Mouse (Mus musculus) fibroblast of lung, adult 2 months (primary cell): ENCODE data around the gene Hes7.

Experiments used
- DNase-seq: peaks from one replicate; pipeline ENCODE4 v3.0.0-alpha.2; 2011; ENCODE audit warnings: low read depth

Hes7 gene

DNA sequence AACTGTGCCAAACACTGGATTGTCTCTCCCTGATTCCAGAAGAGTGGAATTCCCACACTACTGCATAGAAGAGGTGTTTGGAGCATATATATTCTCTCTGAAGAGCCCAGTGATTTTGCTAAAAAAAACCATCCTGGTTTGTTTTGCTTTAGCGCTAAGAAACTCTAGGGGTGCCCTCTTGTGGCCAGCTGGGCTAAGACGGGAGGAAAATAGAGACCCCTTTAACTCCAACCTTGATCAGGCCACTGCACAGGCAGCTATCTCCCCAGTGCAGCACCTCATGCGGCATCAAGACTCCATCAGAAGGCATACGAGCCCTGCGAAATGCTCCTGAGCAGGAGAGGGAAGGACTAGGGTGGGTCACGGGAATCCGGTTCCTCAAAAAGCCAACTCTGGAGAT is 30.2 kb downstream of the Hes7 start:
- no peak for DNase-seq

GRCm38 (mm10) chr11:69151004-69151403 is 30.8 kb downstream of the Hes7 start:
- DNase-seq = no peak

- DNase-seq = no peak
These were observed 33.6 kb downstream of the Hes7 start for GRCm38 (mm10) chr11:69153831-69154230.

DNA sequence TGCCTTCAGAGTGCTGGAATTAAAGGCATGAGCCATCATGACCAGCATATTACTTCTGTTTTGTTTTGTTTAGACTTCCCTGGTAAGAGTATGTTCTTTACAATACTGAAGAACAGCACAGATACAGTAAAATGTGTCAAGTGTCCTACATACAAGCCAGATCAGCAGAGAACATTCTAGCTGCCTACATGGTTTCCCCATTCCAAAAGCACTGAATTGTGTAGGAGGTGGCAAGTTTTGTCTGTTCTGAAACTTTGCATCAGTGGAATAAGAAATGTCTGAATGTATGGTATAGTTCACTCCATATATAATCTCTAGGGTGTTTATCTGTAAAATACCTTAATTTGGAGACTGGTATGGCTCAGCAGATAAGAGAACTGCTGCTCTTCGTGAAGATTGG is 35.1 kb downstream of the Hes7 start:
- no peak for DNase-seq

DNA sequence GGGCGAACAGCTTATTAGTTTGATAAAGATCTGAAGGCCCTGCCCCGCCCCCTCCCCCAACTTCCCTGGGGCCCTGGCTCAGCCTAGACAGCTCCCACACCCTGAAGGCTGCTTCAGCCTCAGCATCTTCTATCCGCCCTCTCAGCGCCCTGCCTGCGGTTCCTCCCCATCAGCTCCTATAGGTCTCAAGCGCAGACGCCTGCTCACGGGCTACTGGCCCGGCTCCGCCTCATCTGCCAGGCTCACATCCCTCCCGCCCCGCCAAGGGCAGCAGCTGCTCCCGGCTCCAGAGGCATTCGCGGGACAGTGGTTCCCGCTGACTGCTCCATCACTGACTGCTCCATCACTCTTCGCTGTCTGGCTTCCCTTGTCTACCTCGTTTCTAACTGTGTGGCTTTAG is 36.6 kb downstream of the Hes7 start, which contains the start of gene Alox12b:
Gene Alox12b (plus strand): TSS at position 190 of the 400 bp plus-strand sequence.
- DNase-seq = no peak

GRCm38 (mm10) chr11:69169313-69169712 is 49.1 kb downstream of the Hes7 start:
- DNase-seq = no peak

DNA sequence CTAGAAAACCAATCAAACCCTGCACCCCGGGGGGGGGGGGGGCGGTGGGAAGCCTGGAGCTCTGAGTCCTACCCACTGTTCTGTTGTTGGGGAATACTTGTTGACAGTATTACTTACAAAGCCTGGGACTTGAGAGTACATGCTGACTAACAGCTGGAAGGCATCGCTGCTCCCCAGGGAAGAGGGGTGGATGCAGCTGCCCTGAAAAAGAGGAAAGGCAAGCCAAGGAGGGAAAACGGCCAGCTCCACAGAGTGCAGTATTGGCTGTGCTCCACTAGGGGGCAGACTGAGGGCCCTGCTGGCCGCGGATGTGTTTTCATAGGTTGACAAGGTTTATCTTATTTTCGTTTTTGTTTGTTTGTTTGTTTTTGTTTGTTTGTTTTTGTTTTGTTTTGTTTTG is 51.4 kb downstream of the Hes7 start:
- peak; percentile 27 for DNase-seq

DNA sequence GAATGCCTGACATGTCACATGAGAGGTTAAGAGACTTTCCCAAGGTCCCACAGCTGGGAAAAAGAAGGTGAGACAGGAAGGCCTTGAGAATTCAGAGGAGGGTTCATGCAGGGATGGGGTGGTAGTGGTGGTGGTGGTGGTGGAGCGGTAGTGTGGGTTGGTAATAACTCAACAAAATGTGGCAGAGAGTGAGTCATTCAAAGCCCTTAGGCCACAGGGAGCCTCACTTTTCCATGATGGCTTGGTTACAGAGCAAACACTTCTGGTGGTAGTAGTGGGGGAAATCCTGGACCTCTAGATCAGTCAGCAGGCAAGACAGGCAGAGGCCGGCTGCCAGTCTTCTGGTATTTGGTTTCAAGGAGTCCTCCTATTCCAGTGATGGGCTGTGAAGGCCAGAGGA is 52.4 kb downstream of the Hes7 start:
- DNase-seq = no peak
